Mouse (Mus musculus) brain, embryonic 14.5 days (tissue): ENCODE data around the gene Crat. TPM values are rescaled to one million over a fixed set of nuclear protein-coding genes. Genes with fewer than 3 reads are reported as not detected.

Experiments used
- DNase-seq: peaks from one replicate; pipeline ENCODE4 v3.0.0-alpha.2; 2011; ENCODE audit warnings: low read depth
- CTCF ChIP-seq: fragments of 200-500 bp; IDR thresholded peaks from 2 replicates; pipeline ENCODE4 v1.5.1; 2012; ENCODE audit warnings: inconsistent platforms, mild to moderate bottlenecking, moderate library complexity, borderline replicate concordance; ENCODE audit not compliant: insufficient read depth, insufficient read length; ENCODE audit errors: extremely low read depth
- POLR2A ChIP-seq: fragments of 200-500 bp; IDR thresholded peaks from 2 replicates; pipeline ENCODE4 v1.6.1; 2012; ENCODE audit warnings: mild to moderate bottlenecking, inconsistent platforms, borderline replicate concordance; ENCODE audit not compliant: poor library complexity, insufficient read depth, insufficient read length, severe bottlenecking; ENCODE audit errors: extremely low read depth
- polyA plus RNA-seq: library from polyadenylated mRNA; depleted of rRNA; stranded (reverse); fragments of >200 nt; gene quantifications from 2 replicates; pipeline ENCODE4 v1.2.3, GENCODE M21; 2012; rRNA removed

Crat gene
- polyA plus RNA-seq, 1 experiment, result 31.3 TPM

- no peak for DNase-seq
- TF ChIP-seq POLR2A, result no peak
- TF ChIP-seq CTCF, result no peak
Observed at GRCm38 (mm10) chr2:30356906-30357305, 58.7 kb downstream of the Crat start.

GRCm38 (mm10) chr2:30356266-30356665, 59.3 kb downstream of the Crat start:
- TF ChIP-seq CTCF, result no peak
- no peak for TF ChIP-seq POLR2A
- no peak for DNase-seq

DNA sequence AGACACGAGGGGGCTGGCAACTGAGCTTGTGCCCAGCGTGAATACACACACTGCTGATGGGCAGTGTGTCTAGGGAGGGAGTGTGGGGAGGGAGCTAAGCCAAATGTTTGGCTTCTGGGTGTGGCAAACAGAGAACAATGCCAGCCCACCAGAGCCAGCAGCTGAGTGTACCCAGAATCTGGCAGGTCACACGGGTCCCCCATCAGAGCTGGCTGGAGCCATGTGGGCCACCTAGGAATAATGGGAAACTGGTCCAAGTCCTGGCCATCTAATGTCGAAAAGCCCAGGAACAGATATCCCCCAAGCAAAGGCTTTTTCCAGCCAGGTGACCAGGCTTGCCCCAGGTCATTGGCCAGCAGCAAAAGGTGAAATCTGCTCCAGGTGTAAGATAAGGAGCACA, 59.8 kb downstream of the Crat start:
- no peak for TF ChIP-seq POLR2A
- TF ChIP-seq CTCF, result no peak
- no peak for DNase-seq

GRCm38 (mm10) chr2:30351149-30351548, 64.5 kb downstream of the Crat start:
- peak; percentile 20; the same call in 1 of the 2 replicates for TF ChIP-seq CTCF
- no peak for TF ChIP-seq POLR2A
- DNase-seq, result no peak

Other genes with a start within 250 kb of the Crat start
- 19.1 and 19.2 TPM in 2 replicates for gene Endog, start 244.3 kb downstream of the Crat start, polyA plus RNA-seq
- gene Spout1, start 237.4 kb downstream of the Crat start, polyA plus RNA-seq, result 48.1 and 53.8 TPM in 2 replicates
- 30.0 and 42.9 TPM in 2 replicates for gene Kyat1, start 210.0 kb downstream of the Crat start, polyA plus RNA-seq
- gene Lrrc8a, start 178.1 kb downstream of the Crat start, polyA plus RNA-seq, result 33.4 and 42.4 TPM in 2 replicates
- gene Gm28035, start 175.2 kb downstream of the Crat start, polyA plus RNA-seq, result 14.8 and 23.6 TPM in 2 replicates
- 11.8 and 21.8 TPM in 2 replicates for gene Phyhd1, start 149.6 kb downstream of the Crat start, polyA plus RNA-seq
- not detected in 2 replicates for gene Gm28038, start 134.8 kb downstream of the Crat start, polyA plus RNA-seq
- 15.7 TPM in 2 replicates for gene Dolk, start 129.5 kb downstream of the Crat start, polyA plus RNA-seq
- 46.3 and 48.7 TPM in 2 replicates for gene Nup188, start 129.4 kb downstream of the Crat start, polyA plus RNA-seq
- gene Sh3glb2, start 56.5 kb downstream of the Crat start, polyA plus RNA-seq, result 304 and 410 TPM in 2 replicates
- gene Miga2, start 51.6 kb downstream of the Crat start, polyA plus RNA-seq, result 40.4 and 43.8 TPM in 2 replicates
- 73.2 and 114 TPM in 2 replicates for gene Dolpp1, start 23.6 kb downstream of the Crat start, polyA plus RNA-seq
- 151 and 152 TPM in 2 replicates for gene Ptpa, start 226 bp upstream of the Crat start, polyA plus RNA-seq
- 26.1 and 37.9 TPM in 2 replicates for gene Ier5l, start 58.4 kb upstream of the Crat start, polyA plus RNA-seq
- 0.57 and 0.72 TPM in 2 replicates for gene Cstad, start 179.2 kb upstream of the Crat start, polyA plus RNA-seq